Mouse (Mus musculus) forebrain, embryonic 11.5 days (tissue): ENCODE data around the gene Olfr9. TPM values are rescaled to one million over a fixed set of nuclear protein-coding genes. Genes with fewer than 3 reads are reported as not detected.

ENCODE experiments used
- ATAC-seq: fragments of 200-750 bp; cut with Nextera tagmentation; replicated peaks from 2 replicates; pipeline ENCODE4 v1.8.0; 2017; ENCODE audit warnings: moderate TSS enrichment; ENCODE audit not compliant: low FRiP score
- DNase-seq: peaks from one replicate; pipeline ENCODE4 v3.0.0-alpha.2; 2017; ENCODE audit warnings: low spot score
- H3K27ac ChIP-seq: fragments of 300-500 bp; sonication (generic); 2 replicates; pipeline ENCODE4 v1.5.1; 2014; ENCODE audit warnings: low read depth, low read length
- H3K27me3 ChIP-seq: fragments of 300-500 bp; sonication (generic); 2 replicates; pipeline ENCODE4 v1.6.1; 2014; ENCODE audit warnings: mild to moderate bottlenecking, low read length, mixed read lengths; ENCODE audit not compliant: control insufficient read depth, insufficient read depth
- H3K36me3 ChIP-seq: fragments of 300-500 bp; sonication (generic); 2 replicates; pipeline ENCODE4 v1.6.1; 2014; ENCODE audit warnings: mild to moderate bottlenecking, low read length, moderate library complexity, mixed read lengths; ENCODE audit not compliant: control insufficient read depth, insufficient read depth
- H3K4me1 ChIP-seq: fragments of 300-500 bp; sonication (generic); replicated peaks from 2 replicates; pipeline ENCODE4 v1.6.1; 2014; ENCODE audit warnings: low read length, mixed read lengths; ENCODE audit not compliant: control insufficient read depth, insufficient read depth
- H3K4me2 ChIP-seq: fragments of 300-500 bp; sonication (generic); 2 replicates; pipeline ENCODE4 v1.6.1; 2014; ENCODE audit warnings: low read depth, mild to moderate bottlenecking, low read length, moderate library complexity, mixed read lengths; ENCODE audit not compliant: severe bottlenecking
- H3K4me3 ChIP-seq: fragments of 300-500 bp; sonication (generic); 2 replicates; pipeline ENCODE4 v1.5.1; 2014; ENCODE audit warnings: low read depth, low read length
- H3K9ac ChIP-seq: fragments of 300-500 bp; sonication (generic); 2 replicates; pipeline ENCODE4 v1.6.1; 2014; ENCODE audit warnings: low read length
- H3K9me3 ChIP-seq: fragments of 300-500 bp; sonication (generic); 2 replicates; pipeline ENCODE4 v1.6.1; 2016; ENCODE audit warnings: low read length, mixed read lengths; ENCODE audit not compliant: control insufficient read depth
- WGBS: fragments of 180-500 bp; shearing (Covaris S2); extraction: QIAGEN DNeasy Blood & Tissue Kit; methylation state at CpG from one replicate; pipeline ENCODE4 v1.1.7; 2014; 5-methylcytosine and 5-hydroxymethylcytosine counted together
- polyA plus RNA-seq: library from polyadenylated mRNA; unstranded; fragments of >200 nt; fragmentation: Nextera tagmentation; extraction: Ambion mirVana; gene quantifications from 2 replicates; pipeline ENCODE4 v1.2.1, GENCODE M21; 2014

Olfr9 gene
- polyA plus RNA-seq, 1 experiment from 2014 or later = not detected

DNA sequence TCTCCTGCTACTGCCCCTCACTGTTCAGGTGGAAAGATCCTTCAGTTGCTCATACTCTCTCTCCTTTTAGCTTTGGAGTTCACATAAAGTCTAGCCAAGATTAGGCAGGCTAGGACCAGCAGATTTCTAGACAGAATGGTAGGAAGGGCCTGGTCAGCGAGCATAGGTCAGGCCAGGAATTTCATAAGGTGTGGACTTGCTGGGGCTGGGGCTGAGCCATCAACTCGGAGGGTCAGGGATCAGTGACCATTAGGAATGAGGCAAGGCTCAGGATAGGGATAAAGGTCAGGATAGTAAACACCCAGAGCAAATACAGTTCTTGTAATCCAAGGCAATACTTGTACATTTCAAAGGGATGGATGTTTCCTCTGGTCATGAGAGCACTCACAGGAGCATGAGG is 24.3 kb upstream of the Olfr9 start:
- DNase-seq = no peak
- Histone ChIP-seq H3K9me3 (no peaks in the 10 kb centered on the region), H3K36me3 (no peaks in the 10 kb centered on the region), H3K4me2 (no peak overlapping the region), H3K9ac (no peak overlapping the region), H3K27me3 (no peaks in the 10 kb centered on the region), H3K4me3 (no peak overlapping the region), H3K4me1 (no peaks in the 10 kb centered on the region), H3K27ac (no peak overlapping the region)
- no peak for ATAC-seq
- WGBS = 72% methylated on average over 2 of the region's 2 CpGs

DNA sequence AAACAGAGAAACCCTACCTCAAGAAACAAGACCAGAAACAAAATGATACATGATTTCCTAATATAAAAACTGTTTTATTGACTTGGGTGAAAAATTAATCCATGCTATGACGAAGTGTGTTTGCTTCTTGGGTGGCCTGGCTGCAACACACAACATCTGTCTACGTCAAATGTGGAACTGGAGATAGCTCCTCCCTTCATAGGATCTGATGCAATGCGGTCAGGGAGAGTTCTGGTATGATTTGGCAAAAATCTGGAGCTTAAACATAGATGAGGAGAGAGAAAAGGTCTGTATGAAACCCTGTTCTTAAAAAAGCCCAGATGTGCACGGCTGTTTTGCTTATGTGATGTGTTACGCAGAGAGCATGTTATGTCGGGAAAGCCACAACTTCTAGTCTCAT is 23.4 kb upstream of the Olfr9 start:
- Histone ChIP-seq H3K36me3 (no peaks in the 10 kb centered on the region), H3K4me3 (no peak overlapping the region), H3K27me3 (no peaks in the 10 kb centered on the region), H3K4me1 (no peaks in the 10 kb centered on the region), H3K9me3 (no peaks in the 10 kb centered on the region), H3K4me2 (no peak overlapping the region), H3K9ac (no peak overlapping the region), H3K27ac (no peak overlapping the region)
- WGBS = 87% methylated on average over 6 of the region's 6 CpGs
- ATAC-seq (no peak), DNase-seq (no peak)

- no peak overlapping the region for H3K27ac ChIP-seq
- 72% methylated on average over 1 of the region's 1 CpGs for WGBS
- no peaks in the 10 kb centered on the region for H3K27me3 ChIP-seq
- no peak overlapping the region for H3K4me3 ChIP-seq
- no peak overlapping the region for H3K4me2 ChIP-seq
- H3K9me3 ChIP-seq = no peaks in the 10 kb centered on the region
- H3K36me3 ChIP-seq = no peaks in the 10 kb centered on the region
- no peak overlapping the region for H3K9ac ChIP-seq
- ATAC-seq (no peak), DNase-seq (no peak)
- no peaks in the 10 kb centered on the region for H3K4me1 ChIP-seq
Observed at GRCm38 (mm10) chr10:128968341-128968749, 20.9 kb upstream of the Olfr9 start.

DNA sequence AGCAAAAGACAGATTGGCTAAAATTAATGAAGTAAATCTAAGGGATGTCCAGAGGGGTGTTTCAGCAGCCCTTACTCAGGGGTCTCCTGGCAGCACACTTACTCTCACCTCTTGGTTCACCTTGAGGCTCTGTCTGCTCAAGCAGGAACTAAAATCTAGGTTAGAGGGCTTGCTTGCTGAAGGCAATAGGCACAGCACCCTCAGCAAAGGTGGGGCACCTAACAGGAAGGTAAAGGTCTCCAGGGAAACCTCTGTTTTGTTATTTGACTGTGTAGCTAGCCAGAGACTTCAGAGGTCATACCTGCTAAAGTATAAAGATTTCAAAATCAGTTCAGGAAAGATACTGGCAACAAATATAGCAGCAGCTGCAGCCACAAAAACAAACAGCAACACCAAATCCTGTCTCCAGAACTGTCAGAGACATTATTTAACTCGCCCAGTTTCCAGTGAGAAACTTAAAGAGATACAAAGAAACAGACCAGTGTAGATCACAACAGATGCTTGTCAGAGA is 18.4 kb upstream of the Olfr9 start:
- Histone ChIP-seq H3K9me3 (no peaks in the 10 kb centered on the region), H3K9ac (no peak overlapping the region), H3K4me1 (no peaks in the 10 kb centered on the region), H3K27ac (no peak overlapping the region), H3K4me2 (no peak overlapping the region), H3K27me3 (no peaks in the 10 kb centered on the region; the same call in 1 of the 2 replicates), H3K36me3 (no peaks in the 10 kb centered on the region), H3K4me3 (no peak overlapping the region)
- ATAC-seq (no peak), DNase-seq (no peak)
- WGBS = 43% methylated on average over 1 of the region's 1 CpGs

DNA sequence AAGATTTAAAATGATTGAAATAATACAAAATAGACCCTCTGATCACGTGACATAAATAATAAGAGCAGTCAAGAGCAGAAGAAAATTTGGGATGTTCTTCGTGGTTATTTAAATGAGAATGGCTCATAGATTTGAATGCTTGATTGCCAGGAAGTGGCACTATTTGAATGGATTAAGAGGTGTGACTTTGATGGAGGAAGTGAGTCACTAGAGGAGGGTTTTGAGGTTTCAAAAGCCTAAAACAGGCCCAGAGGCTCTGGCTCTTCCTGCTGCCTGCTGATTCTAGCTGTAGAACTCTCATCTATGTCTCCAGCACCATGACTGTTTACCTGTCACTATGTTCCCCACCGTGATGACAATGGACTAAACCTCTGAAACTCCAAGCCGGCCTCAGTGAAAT is 16.4 kb upstream of the Olfr9 start:
- Histone ChIP-seq H3K9me3 (no peaks in the 10 kb centered on the region), H3K27ac (no peak overlapping the region), H3K4me3 (no peak overlapping the region), H3K27me3 (no peaks in the 10 kb centered on the region; the same call in 1 of the 2 replicates), H3K4me2 (no peak overlapping the region), H3K4me1 (no peaks in the 10 kb centered on the region), H3K9ac (no peak overlapping the region), H3K36me3 (no peaks in the 10 kb centered on the region)
- DNase-seq = no peak
- 77% methylated on average over 4 of the region's 4 CpGs for WGBS
- ATAC-seq = no peak

DNA sequence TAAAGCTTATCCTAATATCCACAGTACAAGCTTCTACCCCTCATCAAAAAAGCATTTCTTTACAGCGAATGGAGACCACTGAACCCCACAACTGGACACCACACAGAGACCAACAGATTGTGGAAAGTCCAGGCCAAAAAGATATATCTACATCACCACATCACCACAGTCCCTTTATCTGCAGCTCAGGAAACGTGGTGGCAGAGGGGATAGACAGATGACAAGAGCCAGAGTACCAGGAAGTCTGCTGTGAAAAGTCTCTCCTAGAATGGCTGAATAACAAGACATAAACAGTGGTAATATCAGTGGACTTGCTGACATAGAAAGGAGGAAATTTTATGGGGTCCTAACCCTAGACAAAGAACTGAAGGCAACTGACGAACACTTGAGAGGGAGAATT is 12.8 kb upstream of the Olfr9 start:
- no peak overlapping the region for H3K27ac ChIP-seq
- H3K9ac ChIP-seq = no peak overlapping the region
- no peak overlapping the region for H3K4me3 ChIP-seq
- H3K4me1 ChIP-seq = no peaks in the 10 kb centered on the region
- whole genome bisulfite sequencing = 60% methylated on average over 3 of the region's 3 CpGs
- DNase-seq = no peak
- H3K36me3 ChIP-seq = no peaks in the 10 kb centered on the region
- no peaks in the 10 kb centered on the region for H3K9me3 ChIP-seq
- H3K4me2 ChIP-seq = no peak overlapping the region
- no peaks in the 10 kb centered on the region; the same call in 1 of the 2 replicates for H3K27me3 ChIP-seq
- ATAC-seq = no peak

GRCm38 (mm10) chr10:128977522-128978114 is 11.6 kb upstream of the Olfr9 start:
- H3K4me1 ChIP-seq = no peaks in the 10 kb centered on the region
- 31% methylated on average over 9 of the region's 9 CpGs for WGBS
- no peaks in the 10 kb centered on the region for H3K9me3 ChIP-seq
- H3K36me3 ChIP-seq = no peaks in the 10 kb centered on the region
- peak; percentile 72 for ATAC-seq
- no peaks in the 10 kb centered on the region; the same call in 1 of the 2 replicates for H3K27me3 ChIP-seq
- H3K4me2 ChIP-seq = no peak overlapping the region
- H3K27ac ChIP-seq = no peak overlapping the region
- no peak overlapping the region for H3K4me3 ChIP-seq
- DNase-seq = peak; percentile 59
- H3K9ac ChIP-seq = no peak overlapping the region

DNA sequence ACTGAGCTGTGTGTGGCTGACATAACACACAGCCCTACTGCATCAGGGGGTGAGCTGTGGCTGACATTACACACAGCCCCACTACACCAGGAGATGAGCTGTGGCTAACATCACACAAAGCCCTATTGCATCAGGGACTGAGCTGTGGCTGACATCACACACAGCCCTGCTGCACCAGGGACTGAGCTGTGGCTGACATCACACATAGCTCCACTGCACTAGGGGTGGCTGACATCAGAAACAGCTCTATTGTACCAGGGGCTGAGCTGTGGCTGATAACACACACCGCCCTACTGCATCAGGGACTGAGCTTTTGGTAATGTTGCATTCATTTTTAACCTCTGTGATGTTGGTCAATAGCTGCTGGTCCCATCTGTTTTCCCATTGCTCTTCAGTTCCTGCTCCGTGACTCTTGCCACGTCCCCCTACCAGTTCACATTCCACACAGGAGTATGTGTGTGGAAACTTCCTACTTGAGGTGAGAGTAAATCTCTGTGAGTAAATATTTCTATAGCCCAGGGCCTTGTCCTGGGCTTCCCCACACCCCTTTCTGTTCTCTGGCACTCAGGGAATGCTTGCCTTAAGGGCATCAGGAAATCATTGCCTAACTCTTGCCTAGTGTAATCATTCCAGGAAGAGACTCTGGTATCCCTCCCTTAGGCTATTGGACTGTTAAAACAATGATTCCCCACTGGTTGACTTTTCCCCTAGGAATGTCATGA is 8.4 kb upstream of the Olfr9 start:
- H3K36me3 ChIP-seq = no peaks in the 10 kb centered on the region
- H3K4me1 ChIP-seq = no peaks in the 10 kb centered on the region
- 71% methylated on average over 3 of the region's 3 CpGs for WGBS
- no peak overlapping the region for H3K9ac ChIP-seq
- no peaks in the 10 kb centered on the region for H3K27me3 ChIP-seq
- no peak overlapping the region for H3K4me3 ChIP-seq
- H3K4me2 ChIP-seq = no peak overlapping the region
- no peak for ATAC-seq
- DNase-seq = no peak
- no peak overlapping the region for H3K27ac ChIP-seq
- no peaks in the 10 kb centered on the region for H3K9me3 ChIP-seq
